Mouse (Mus musculus): ENCODE data around the gene Cobll1.

DNA sequence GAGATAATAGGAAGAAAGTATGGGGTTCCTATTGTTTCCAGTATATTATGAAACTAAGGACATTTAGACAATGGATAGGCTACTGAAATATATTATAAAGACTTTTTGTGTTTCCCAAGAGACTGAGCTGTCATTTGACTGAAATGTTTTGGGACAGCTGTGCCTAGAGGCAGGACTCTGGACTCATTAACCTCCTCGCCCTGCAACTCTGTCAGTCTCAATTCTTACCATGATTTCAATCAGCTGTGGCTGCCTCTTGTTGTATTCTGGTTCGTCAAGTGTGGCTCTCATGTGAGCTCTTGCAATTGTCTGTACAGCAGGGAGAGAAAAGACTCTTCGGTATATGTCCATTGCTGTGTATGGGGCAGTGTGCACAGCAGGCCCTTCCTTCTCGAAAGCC, 163.8 kb downstream of the Cobll1 start:
- no peak for TF ChIP-seq CTCF (IDR thresholded peaks at IDR 0.05; ENCODE audit: extremely low read depth, insufficient read length, insufficient replicate concordance, low read depth, low read length)
- no peak for TF ChIP-seq POLR2A (IDR thresholded peaks at IDR 0.05; ENCODE audit: low read depth, low read length)

Data from small intestine, adult 2 months (tissue).